Mouse (Mus musculus) lung, postnatal 0 days (tissue): Measurements from ENCODE around the gene Adamtsl4. TPM values are rescaled to one million over a fixed set of nuclear protein-coding genes. Genes with fewer than 3 reads are reported as not detected.
"Not testable (repeated sequence)": the region's sequence is repeated elsewhere in the genome, so short reads cannot be mapped to it uniquely, and the experiment has no call there.

Source experiments
- ATAC-seq: fragments of 200-750 bp; cut with Nextera tagmentation; 2 replicates; pipeline ENCODE4 v1.8.0; 2017; ENCODE audit warnings: moderate library complexity
- DNase-seq: peaks from one replicate; pipeline ENCODE4 v3.0.0-alpha.2; 2016; ENCODE audit warnings: low spot score
- H3K27ac ChIP-seq: fragments of 300-500 bp; sonication (generic); 2 replicates; pipeline ENCODE4 v1.5.1; 2014; ENCODE audit warnings: antibody characterized with exemption, mild to moderate bottlenecking, low read length, mixed read lengths
- H3K27me3 ChIP-seq: fragments of 300-500 bp; sonication (generic); replicated peaks from 2 replicates; pipeline ENCODE4 v1.6.1; 2014; ENCODE audit warnings: low read length, mixed read lengths; ENCODE audit not compliant: insufficient read depth
- H3K36me3 ChIP-seq: fragments of 300-500 bp; sonication (generic); 2 replicates; pipeline ENCODE4 v1.6.1; 2014; ENCODE audit warnings: low read length, mixed read lengths; ENCODE audit not compliant: insufficient read depth
- H3K4me1 ChIP-seq: fragments of 300-500 bp; sonication (generic); 2 replicates; pipeline ENCODE4 v1.6.1; 2014; ENCODE audit warnings: antibody characterized with exemption, low read depth, low read length, mixed read lengths; ENCODE audit not compliant: insufficient read depth
- H3K4me2 ChIP-seq: fragments of 300-500 bp; sonication (generic); replicated peaks from 2 replicates; pipeline ENCODE4 v1.6.1; 2014; ENCODE audit warnings: low read depth, mild to moderate bottlenecking, low read length, moderate library complexity, mixed read lengths
- H3K4me3 ChIP-seq: fragments of 300-500 bp; sonication (generic); 2 replicates; pipeline ENCODE4 v1.5.1; 2014; ENCODE audit warnings: low read depth, low read length
- H3K9ac ChIP-seq: fragments of 300-500 bp; sonication (generic); replicated peaks from 2 replicates; pipeline ENCODE4 v1.6.1; 2014; ENCODE audit warnings: low read depth, mild to moderate bottlenecking
- H3K9me3 ChIP-seq: fragments of 300-500 bp; sonication (generic); 2 replicates; pipeline ENCODE4 v1.6.1; 2016; ENCODE audit warnings: low read length, mixed read lengths
- CTCF ChIP-seq: IDR thresholded peaks from 2 replicates; pipeline ENCODE4 v1.5.1; 2016; ENCODE audit warnings: antibody characterized with exemption, mild to moderate bottlenecking
- EP300 ChIP-seq: IDR thresholded peaks from 2 replicates; pipeline ENCODE4 v1.6.1; 2016; ENCODE audit warnings: antibody characterized with exemption, mild to moderate bottlenecking, control low read depth
- WGBS: fragments of 180-500 bp; shearing (Covaris S2); extraction: QIAGEN DNeasy Blood & Tissue Kit; methylation state at CpG from one replicate; pipeline ENCODE4 v1.1.7; 2014; 5-methylcytosine and 5-hydroxymethylcytosine counted together
- polyA plus RNA-seq: library from polyadenylated mRNA; unstranded; fragments of >200 nt; fragmentation: Nextera tagmentation; extraction: Ambion mirVana; gene quantifications from 2 replicates; pipeline ENCODE4 v1.2.1, GENCODE M21; 2015

Gene Adamtsl4
- polyA plus RNA-seq, 1 experiment from 2014 or later, result 13.2 TPM

GRCm38 (mm10) chr3:95695796-95696195 is 8.1 kb upstream of the Adamtsl4 start:
- Histone ChIP-seq H3K27ac (peak overlapping the region; percentile 74), H3K9ac (no peak overlapping the region), H3K4me1 (peaks cover 32% of the 10 kb centered on the region; the same call in 1 of the 2 replicates), H3K9me3 (no peaks in the 10 kb centered on the region), H3K27me3 (no peaks in the 10 kb centered on the region), H3K4me2 (no peak overlapping the region), H3K36me3 (no peaks in the 10 kb centered on the region), H3K4me3 (no peak overlapping the region)
- no peak for DNase-seq
- WGBS, result 59% methylated on average over 3 of the region's 3 CpGs
- no peak for ATAC-seq
- no peak for TF ChIP-seq CTCF
- no peak for TF ChIP-seq EP300

GRCm38 (mm10) chr3:95694808-95695703 is 7.3 kb upstream of the Adamtsl4 start:
- H3K36me3 ChIP-seq, result no peaks in the 10 kb centered on the region
- no peaks in the 10 kb centered on the region for H3K27me3 ChIP-seq
- peaks cover 29% of the 10 kb centered on the region; the same call in 1 of the 2 replicates for H3K4me1 ChIP-seq
- TF ChIP-seq CTCF (no peak), EP300 (no peak)
- DNase-seq (peak; percentile 4), ATAC-seq (no peak)
- H3K27ac ChIP-seq, result no peak overlapping the region
- H3K4me3 ChIP-seq, result no peak overlapping the region
- no peak overlapping the region for H3K4me2 ChIP-seq
- no peaks in the 10 kb centered on the region for H3K9me3 ChIP-seq
- WGBS, result 84% methylated on average over 11 of the region's 11 CpGs
- H3K9ac ChIP-seq, result no peak overlapping the region

- Histone ChIP-seq H3K4me2 (no peak overlapping the region), H3K9me3 (no peaks in the 10 kb centered on the region), H3K27ac (peak overlapping the region; percentile 78), H3K9ac (no peak overlapping the region), H3K4me3 (no peak overlapping the region), H3K4me1 (peaks cover 29% of the 10 kb centered on the region; the same call in 1 of the 2 replicates), H3K36me3 (no peaks in the 10 kb centered on the region), H3K27me3 (no peaks in the 10 kb centered on the region)
- ATAC-seq (peak; percentile 66), DNase-seq (peak; percentile 86)
- WGBS, result 33% methylated on average over 11 of the region's 11 CpGs
- TF ChIP-seq CTCF (no peak), EP300 (peak; percentile 97)
Observed at GRCm38 (mm10) chr3:95693821-95694807, 6.4 kb upstream of the Adamtsl4 start.

- peak; percentile 47 for DNase-seq
- H3K27ac ChIP-seq, result no peak overlapping the region
- H3K4me3 ChIP-seq, result no peak overlapping the region
- ATAC-seq, result no peak
- no peaks in the 10 kb centered on the region for H3K9me3 ChIP-seq
- no peak overlapping the region for H3K4me2 ChIP-seq
- no peak; the same call in 1 of the 2 replicates for TF ChIP-seq EP300
- no peak for TF ChIP-seq CTCF
- no peak overlapping the region for H3K9ac ChIP-seq
- no peaks in the 10 kb centered on the region for H3K27me3 ChIP-seq
- no peaks in the 10 kb centered on the region for H3K36me3 ChIP-seq
- WGBS, result 50% methylated on average over 6 of the region's 6 CpGs
- peaks cover 29% of the 10 kb centered on the region; the same call in 1 of the 2 replicates for H3K4me1 ChIP-seq
Observed at GRCm38 (mm10) chr3:95692677-95693076, 5.0 kb upstream of the Adamtsl4 start.

GRCm38 (mm10) chr3:95690552-95690951 is 2.8 kb upstream of the Adamtsl4 start:
- not testable (repeated sequence) for H3K9ac ChIP-seq, H3K9me3 ChIP-seq, H3K36me3 ChIP-seq, H3K4me3 ChIP-seq, H3K4me2 ChIP-seq, H3K27me3 ChIP-seq, DNase-seq, ATAC-seq
- H3K27ac ChIP-seq, result peak overlapping the region; percentile 74
- peaks cover 19% of the 10 kb centered on the region; the same call in 1 of the 2 replicates for H3K4me1 ChIP-seq
- WGBS, result 84% methylated on average over 2 of the region's 2 CpGs

GRCm38 (mm10) chr3:95689940-95690339 is 2.2 kb upstream of the Adamtsl4 start:
- Histone ChIP-seq H3K9ac (no peak overlapping the region), H3K27me3 (no peaks in the 10 kb centered on the region), H3K4me3 (no peak overlapping the region), H3K36me3 (no peaks in the 10 kb centered on the region), H3K4me2 (no peak overlapping the region), H3K27ac (peak overlapping the region; percentile 74), H3K9me3 (no peaks in the 10 kb centered on the region), H3K4me1 (peaks cover 21% of the 10 kb centered on the region; the same call in 1 of the 2 replicates)
- TF ChIP-seq EP300, result no peak
- no peak for TF ChIP-seq CTCF
- WGBS, result 22% methylated on average over 2 of the region's 2 CpGs
- ATAC-seq, result no peak
- peak; percentile 70 for DNase-seq
